In the genomic region with DNA sequence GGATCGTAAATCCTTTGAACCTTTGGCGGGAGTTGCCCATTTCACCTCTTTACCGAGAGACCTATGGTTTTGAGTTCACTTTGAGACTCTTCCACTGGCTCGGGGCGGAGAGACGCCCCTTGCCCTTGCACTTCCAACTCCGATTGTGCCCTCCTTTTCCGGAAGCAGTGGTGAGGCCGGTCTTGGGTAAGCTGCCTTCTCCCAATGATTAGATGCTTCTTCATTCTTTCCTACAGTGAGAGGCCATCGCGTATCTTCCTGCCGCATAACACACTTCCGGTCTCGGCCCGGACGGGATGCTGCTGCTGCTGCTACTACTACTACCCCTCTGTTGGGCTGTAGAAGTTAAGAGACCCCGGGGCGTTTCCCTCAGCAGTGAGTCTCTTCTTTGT, we compare ENCODE assay signal across 8 mouse cellular contexts. TPM values are rescaled to one million over a fixed set of nuclear protein-coding genes. Genes with fewer than 3 reads are reported as not detected.
DNase-seq lines count a peak whose midpoint lies in the region; ATAC-seq and TF ChIP-seq lines count a peak whose summit lies in the region.

No protein-coding gene starts in this region.

- H3K4me3 ChIP-seq in gastrocnemius, adult 2 months: peak overlapping the region; percentile 94
- H3K4me3 ChIP-seq in thymus, adult 2 months (ENCODE audit: control insufficient read depth, insufficient read depth, low read length): peak overlapping the region; percentile 62
- peak overlapping the region; percentile 78 for H3K4me3 ChIP-seq in forebrain, embryonic 16.5 days (replicated peaks; ENCODE audit: low read length)
- peak overlapping the region; percentile 76 for H3K4me3 ChIP-seq in limb, embryonic 10.5 days
- H3K4me3 ChIP-seq in midbrain, embryonic 12.5 days: peak overlapping the region; percentile 64

- no peaks in the 10 kb centered on the region for H3K27me3 ChIP-seq in thymus, adult 2 months (ENCODE audit: control insufficient read depth, insufficient read depth, low read length)
- no peaks in the 10 kb centered on the region for H3K27me3 ChIP-seq in forebrain, embryonic 16.5 days (replicated peaks; ENCODE audit: control insufficient read depth, insufficient read depth, low read length)
- no peaks in the 10 kb centered on the region for H3K27me3 ChIP-seq in limb, embryonic 10.5 days (ENCODE audit: low read depth, poor library complexity, severe bottlenecking)
- no peaks in the 10 kb centered on the region for H3K27me3 ChIP-seq in midbrain, embryonic 12.5 days

- peak overlapping the region; percentile 70 for H3K9ac ChIP-seq in forebrain, embryonic 16.5 days (replicated peaks; ENCODE audit: low read depth, low read length)
- peak overlapping the region; percentile 73 for H3K9ac ChIP-seq in midbrain, embryonic 12.5 days (replicated peaks)

- peak overlapping the region; percentile 89 for H3K27ac ChIP-seq in gastrocnemius, adult 2 months
- peak overlapping the region; percentile 53 for H3K27ac ChIP-seq in thymus, adult 2 months (ENCODE audit: control insufficient read depth, insufficient read depth, low read length)
- peak overlapping the region; percentile 75 for H3K27ac ChIP-seq in forebrain, embryonic 16.5 days (ENCODE audit: low read length)
- peak overlapping the region; percentile 81 for H3K27ac ChIP-seq in limb, embryonic 10.5 days
- H3K27ac ChIP-seq in midbrain, embryonic 12.5 days (replicated peaks): peak overlapping the region; percentile 64

- ATAC-seq in forebrain, embryonic 16.5 days: peak; percentile 3; the same call in 1 of the 2 replicates
- ATAC-seq in midbrain, embryonic 12.5 days (ENCODE audit: low FRiP score, low read depth): peak; percentile 8

- peak overlapping the region; percentile 94 for H3K4me2 ChIP-seq in forebrain, embryonic 16.5 days (ENCODE audit: low read length)
- peak overlapping the region; percentile 80 for H3K4me2 ChIP-seq in midbrain, embryonic 12.5 days (replicated peaks)

- intact Hi-C loops in gastrocnemius, adult 2 months (cut with DNase I): loop anchor here (2.0 to 10.0 kb wide), 3 partner anchors 46 to 152 kb away; a partner anchor contains a TSS
- intact Hi-C loops in gastrocnemius, postnatal 36 days (cut with DNase I): no loop called here

- no peak for TF ChIP-seq CTCF in gastrocnemius, adult 2 months (IDR thresholded peaks at IDR 0.05)
- TF ChIP-seq CTCF in thymus, adult 2 months (IDR thresholded peaks at IDR 0.05; ENCODE audit: borderline replicate concordance, control insufficient read depth, extremely low read depth, insufficient read depth, low read length, poor library complexity): no peak

- H3K4me1 ChIP-seq in thymus, adult 2 months (replicated peaks; ENCODE audit: control insufficient read depth, insufficient read depth, low read length): peaks cover 18% of the 10 kb centered on the region
- H3K4me1 ChIP-seq in forebrain, embryonic 16.5 days (replicated peaks; ENCODE audit: control insufficient read depth, insufficient read depth, low read length): peaks cover 34% of the 10 kb centered on the region
- peaks cover 30% of the 10 kb centered on the region for H3K4me1 ChIP-seq in limb, embryonic 10.5 days
- peaks cover 37% of the 10 kb centered on the region for H3K4me1 ChIP-seq in midbrain, embryonic 12.5 days

- DNase-seq in gastrocnemius, adult 2 months: peak; percentile 39
- DNase-seq in gastrocnemius, postnatal 36 days: no peak
- no peak for DNase-seq in thymus, adult 2 months
- DNase-seq in thymus, postnatal 0 days (ENCODE audit: low spot score): no peak
- DNase-seq in limb, embryonic 10.5 days (ENCODE audit: low spot score): no peak
- no peak for DNase-seq in natural killer cell, adult 2 months (ENCODE audit: low spot score in 2 of 2)

- under 1% methylated on average over 18 of the region's 18 CpGs for WGBS in thymus, adult 2 months
- under 1% methylated on average over 18 of the region's 18 CpGs for WGBS in forebrain, embryonic 16.5 days
- 1% methylated on average over 18 of the region's 18 CpGs for WGBS in limb, embryonic 10.5 days
- WGBS in midbrain, embryonic 12.5 days: under 1% methylated on average over 18 of the region's 18 CpGs

- peaks cover 18% of the 10 kb centered on the region for H3K36me3 ChIP-seq in thymus, adult 2 months (ENCODE audit: control insufficient read depth, insufficient read depth, low read length)
- peaks cover 19% of the 10 kb centered on the region for H3K36me3 ChIP-seq in forebrain, embryonic 16.5 days (ENCODE audit: control insufficient read depth, insufficient read depth)
- H3K36me3 ChIP-seq in limb, embryonic 10.5 days: peaks cover 45% of the 10 kb centered on the region
- H3K36me3 ChIP-seq in midbrain, embryonic 12.5 days: peaks cover 42% of the 10 kb centered on the region

- no peaks in the 10 kb centered on the region for H3K9me3 ChIP-seq in forebrain, embryonic 16.5 days (ENCODE audit: control insufficient read depth, low read length)
- no peaks in the 10 kb centered on the region for H3K9me3 ChIP-seq in limb, embryonic 10.5 days (replicated peaks)
- H3K9me3 ChIP-seq in midbrain, embryonic 12.5 days: no peaks in the 10 kb centered on the region

- no peak for TF ChIP-seq POLR2A in thymus, adult 2 months (IDR thresholded peaks at IDR 0.05; ENCODE audit: control insufficient read depth, extremely low read depth, insufficient read depth, low read length, poor library complexity)

RNA-seq across cellular contexts. Expression of a gene that starts 0.6 kb away (rescaled TPM):
- 10 to 100 TPM; 27.8 to 32.6 TPM for total RNA-seq in gastrocnemius, adult 2 months (2021)
- 10 to 100 TPM; 27.4 to 27.6 TPM for total RNA-seq in gastrocnemius, postnatal 36 days (2021)
- 109 and 119 TPM in 2 replicates for polyA plus RNA-seq in thymus, adult 2 months (2012; rRNA removed)
- polyA plus RNA-seq in thymus, postnatal 0 days (2015; fragmentation: Nextera tagmentation; extraction: Ambion mirVana): 68.5 and 72.8 TPM in 2 replicates
- polyA plus RNA-seq in forebrain, embryonic 16.5 days (2015; fragmentation: Nextera tagmentation; extraction: Ambion mirVana): 90.0 and 93.9 TPM in 2 replicates
- polyA plus RNA-seq in limb, embryonic 10.5 days (2016; fragmentation: Nextera tagmentation; extraction: Ambion mirVana): 111 and 113 TPM in 2 replicates
- polyA plus RNA-seq in midbrain, embryonic 12.5 days (2016; fragmentation: Nextera tagmentation; extraction: Ambion mirVana): 99.2 and 100.0 TPM in 2 replicates

RNA-seq across cellular contexts. Expression of a gene that starts 0.7 kb away (rescaled TPM):
- total RNA-seq in gastrocnemius, adult 2 months (2021): not detected
- under 1 TPM in 1 of 2 experiments, not detected in 1; 0.25 TPM for total RNA-seq in gastrocnemius, postnatal 36 days (2021)
- 0.11 and 0.18 TPM in 2 replicates for polyA plus RNA-seq in thymus, adult 2 months (2012; rRNA removed)
- 0.44 and 0.52 TPM in 2 replicates for polyA plus RNA-seq in thymus, postnatal 0 days (2015; fragmentation: Nextera tagmentation; extraction: Ambion mirVana)
- polyA plus RNA-seq in forebrain, embryonic 16.5 days (2015; fragmentation: Nextera tagmentation; extraction: Ambion mirVana): 3.6 and 5.2 TPM in 2 replicates
- 2.0 TPM in 2 replicates for polyA plus RNA-seq in limb, embryonic 10.5 days (2016; fragmentation: Nextera tagmentation; extraction: Ambion mirVana)
- polyA plus RNA-seq in midbrain, embryonic 12.5 days (2016; fragmentation: Nextera tagmentation; extraction: Ambion mirVana): 3.8 and 4.9 TPM in 2 replicates

RNA-seq across cellular contexts. Expression of a gene that starts 13.9 kb away (rescaled TPM):
- total RNA-seq in gastrocnemius, adult 2 months (2021): under 1 TPM; 0.28 to 0.69 TPM
- under 1 TPM; 0.28 to 0.42 TPM for total RNA-seq in gastrocnemius, postnatal 36 days (2021)
- 7.8 and 9.5 TPM in 2 replicates for polyA plus RNA-seq in thymus, adult 2 months (2012; rRNA removed)
- 2.8 and 3.8 TPM in 2 replicates for polyA plus RNA-seq in thymus, postnatal 0 days (2015; fragmentation: Nextera tagmentation; extraction: Ambion mirVana)
- polyA plus RNA-seq in forebrain, embryonic 16.5 days (2015; fragmentation: Nextera tagmentation; extraction: Ambion mirVana): 0.76 and 1.5 TPM in 2 replicates
- polyA plus RNA-seq in limb, embryonic 10.5 days (2016; fragmentation: Nextera tagmentation; extraction: Ambion mirVana): 5.1 and 5.7 TPM in 2 replicates
- polyA plus RNA-seq in midbrain, embryonic 12.5 days (2016; fragmentation: Nextera tagmentation; extraction: Ambion mirVana): 2.7 TPM in 2 replicates

RNA-seq across cellular contexts. Expression of a gene that starts 39.9 kb away (rescaled TPM):
- under 1 TPM; 0.23 to 0.25 TPM for total RNA-seq in gastrocnemius, adult 2 months (2021)
- total RNA-seq in gastrocnemius, postnatal 36 days (2021): under 1 TPM; 0.23 to 0.59 TPM
- polyA plus RNA-seq in thymus, adult 2 months (2012; rRNA removed): 3.8 and 4.9 TPM in 2 replicates
- polyA plus RNA-seq in thymus, postnatal 0 days (2015; fragmentation: Nextera tagmentation; extraction: Ambion mirVana): 2.5 and 3.1 TPM in 2 replicates
- polyA plus RNA-seq in forebrain, embryonic 16.5 days (2015; fragmentation: Nextera tagmentation; extraction: Ambion mirVana): 1.6 and 1.8 TPM in 2 replicates
- 7.6 and 8.2 TPM in 2 replicates for polyA plus RNA-seq in limb, embryonic 10.5 days (2016; fragmentation: Nextera tagmentation; extraction: Ambion mirVana)
- polyA plus RNA-seq in midbrain, embryonic 12.5 days (2016; fragmentation: Nextera tagmentation; extraction: Ambion mirVana): 3.0 and 3.4 TPM in 2 replicates

RNA-seq across cellular contexts. Expression of a gene that starts 47.6 kb away (rescaled TPM):
- total RNA-seq in gastrocnemius, adult 2 months (2021): 1 to 10 TPM; 1.7 to 3.1 TPM
- total RNA-seq in gastrocnemius, postnatal 36 days (2021): 1 to 10 TPM; 1.4 to 2.2 TPM
- polyA plus RNA-seq in thymus, adult 2 months (2012; rRNA removed): 6.7 and 7.6 TPM in 2 replicates
- polyA plus RNA-seq in thymus, postnatal 0 days (2015; fragmentation: Nextera tagmentation; extraction: Ambion mirVana): 5.3 and 5.9 TPM in 2 replicates
- polyA plus RNA-seq in forebrain, embryonic 16.5 days (2015; fragmentation: Nextera tagmentation; extraction: Ambion mirVana): 9.0 and 12.5 TPM in 2 replicates
- 7.3 and 8.2 TPM in 2 replicates for polyA plus RNA-seq in limb, embryonic 10.5 days (2016; fragmentation: Nextera tagmentation; extraction: Ambion mirVana)
- polyA plus RNA-seq in midbrain, embryonic 12.5 days (2016; fragmentation: Nextera tagmentation; extraction: Ambion mirVana): 7.8 and 8.1 TPM in 2 replicates
